Mouse (Mus musculus): ENCODE measurements at regions not wholly inside any gene's neighbourhood (a gene's known extent, or its start where the extent isn't known, plus 50 kb on each side); places are given as distances from the start of the nearest gene placed in this dataset.

DNA sequence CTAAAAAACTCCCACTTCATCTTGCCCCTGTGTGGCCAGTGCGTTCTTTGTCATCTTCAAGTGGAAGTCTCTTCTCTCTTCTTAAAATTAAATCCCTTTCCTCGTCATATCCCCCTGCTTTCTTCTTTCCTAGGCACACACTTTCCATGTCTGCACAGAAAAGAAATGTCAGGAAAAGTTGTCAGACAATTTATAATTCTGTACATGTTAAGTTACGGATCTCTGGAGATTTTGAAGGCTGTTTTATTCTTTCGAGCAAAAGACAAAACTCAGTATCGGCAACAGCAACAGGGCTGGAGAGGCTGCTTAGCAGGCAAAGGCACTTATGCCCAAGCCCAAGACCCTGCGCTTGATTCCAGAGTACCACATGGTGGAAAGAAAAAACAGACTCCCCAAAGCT is 790.1 kb upstream of the Car8 start:
- TF ChIP-seq POLR2A (IDR thresholded peaks at IDR 0.05; ENCODE audit: insufficient read depth, low read depth, low read length) (no peak), CTCF (IDR thresholded peaks at IDR 0.05) (no peak), EP300 (IDR thresholded peaks at IDR 0.05; ENCODE audit: insufficient read depth, low read depth, low read length) (no peak)
